Mouse (Mus musculus): ENCODE results near the gene Ptma.

DNA sequence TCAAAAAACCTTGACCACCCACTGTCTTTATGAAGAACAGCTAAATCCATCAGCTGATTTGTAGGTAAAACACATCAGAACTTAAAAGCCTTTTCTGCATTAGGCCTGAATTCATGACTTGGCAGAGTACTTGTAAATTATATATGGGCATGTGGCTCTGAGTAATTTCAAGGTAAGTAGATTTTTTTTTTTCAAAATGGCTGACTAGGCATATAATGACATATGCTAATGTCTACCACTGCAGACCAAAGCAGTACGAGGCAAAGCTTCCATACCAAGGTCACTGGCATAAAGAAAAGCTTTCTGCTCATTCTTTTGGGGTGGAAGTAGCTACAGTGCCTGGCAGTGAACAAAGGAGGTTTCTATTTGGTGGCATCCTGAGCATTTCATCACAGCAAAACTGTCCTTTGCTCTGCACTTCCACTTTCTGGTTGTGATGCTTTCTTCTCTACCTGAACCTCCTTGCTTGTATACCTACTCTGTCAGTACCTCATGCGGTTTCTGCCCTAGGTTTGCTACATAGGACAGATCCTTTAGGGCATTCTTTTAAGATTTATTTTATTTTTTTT, 42.9 kb downstream of the Ptma start:
- TF ChIP-seq CTCF (conservative IDR thresholded peaks at IDR 0.05; ENCODE audit: low read length) (no peak), POU5F1 (IDR thresholded peaks at IDR 0.05; ENCODE audit: borderline replicate concordance, low read length) (no peak), NANOG (IDR thresholded peaks at IDR 0.05; ENCODE audit: borderline replicate concordance, low read length) (no peak)
